Mouse (Mus musculus): ENCODE results near the gene Nat8f6.
"Not testable (repeated sequence)": the region's sequence is repeated elsewhere in the genome, so short reads cannot be mapped to it uniquely, and the experiment has no call there.

Nat8f6 gene

DNA sequence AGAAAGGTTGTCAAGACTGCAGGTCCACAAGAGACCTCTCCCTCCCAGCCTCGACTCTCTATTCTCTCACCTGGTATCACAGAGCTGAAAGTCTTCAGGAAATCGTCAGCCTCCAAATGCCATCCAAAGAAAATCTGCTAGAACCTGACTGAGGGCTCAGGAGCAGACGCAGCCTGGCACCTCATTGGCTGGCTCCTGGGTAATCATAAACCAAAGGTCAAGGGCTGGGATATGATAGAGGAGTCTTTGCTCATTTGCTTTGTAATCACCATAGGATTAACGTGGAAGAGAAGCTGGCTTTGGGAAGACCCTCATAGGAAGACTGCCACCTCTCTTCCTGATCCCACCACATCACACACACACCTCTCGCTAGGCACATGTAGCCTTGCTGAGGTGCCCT lies at the start of gene Nat8f6, which contains the start of gene Nat8f5:
Nat8f6 (minus strand) TSS at position 118 of the 400 bp plus-strand sequence.
Nat8f5 (minus strand) TSS at position 136 of the 400 bp plus-strand sequence.
- DNase-seq (ENCODE audit: extremely low spot score): no peak

DNA sequence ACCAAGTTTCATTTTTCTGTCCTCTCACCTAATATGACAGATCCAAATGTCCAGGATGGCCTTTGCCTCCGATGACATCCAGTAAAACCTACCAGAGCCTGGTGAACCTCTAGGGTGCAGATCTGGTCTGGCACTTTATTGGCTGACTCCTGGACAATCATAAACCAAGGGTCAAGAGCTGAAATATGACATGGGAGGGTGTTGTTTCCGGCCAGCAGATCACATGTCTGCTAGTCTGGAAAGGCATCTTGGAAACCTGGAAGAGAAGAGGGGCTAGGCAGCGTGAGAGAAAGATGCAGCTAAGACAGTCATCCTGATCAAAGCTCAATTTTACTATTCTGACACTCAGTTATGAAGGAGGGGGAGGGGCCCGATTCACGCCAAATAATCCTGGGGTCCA lies 48.3 kb upstream of the Nat8f6 start, which contains the start of gene Nat8f2:
Nat8f2 (minus strand) TSS at position 153 of the 400 bp plus-strand sequence.
- DNase-seq (ENCODE audit: extremely low spot score): not testable (repeated sequence)

DNA sequence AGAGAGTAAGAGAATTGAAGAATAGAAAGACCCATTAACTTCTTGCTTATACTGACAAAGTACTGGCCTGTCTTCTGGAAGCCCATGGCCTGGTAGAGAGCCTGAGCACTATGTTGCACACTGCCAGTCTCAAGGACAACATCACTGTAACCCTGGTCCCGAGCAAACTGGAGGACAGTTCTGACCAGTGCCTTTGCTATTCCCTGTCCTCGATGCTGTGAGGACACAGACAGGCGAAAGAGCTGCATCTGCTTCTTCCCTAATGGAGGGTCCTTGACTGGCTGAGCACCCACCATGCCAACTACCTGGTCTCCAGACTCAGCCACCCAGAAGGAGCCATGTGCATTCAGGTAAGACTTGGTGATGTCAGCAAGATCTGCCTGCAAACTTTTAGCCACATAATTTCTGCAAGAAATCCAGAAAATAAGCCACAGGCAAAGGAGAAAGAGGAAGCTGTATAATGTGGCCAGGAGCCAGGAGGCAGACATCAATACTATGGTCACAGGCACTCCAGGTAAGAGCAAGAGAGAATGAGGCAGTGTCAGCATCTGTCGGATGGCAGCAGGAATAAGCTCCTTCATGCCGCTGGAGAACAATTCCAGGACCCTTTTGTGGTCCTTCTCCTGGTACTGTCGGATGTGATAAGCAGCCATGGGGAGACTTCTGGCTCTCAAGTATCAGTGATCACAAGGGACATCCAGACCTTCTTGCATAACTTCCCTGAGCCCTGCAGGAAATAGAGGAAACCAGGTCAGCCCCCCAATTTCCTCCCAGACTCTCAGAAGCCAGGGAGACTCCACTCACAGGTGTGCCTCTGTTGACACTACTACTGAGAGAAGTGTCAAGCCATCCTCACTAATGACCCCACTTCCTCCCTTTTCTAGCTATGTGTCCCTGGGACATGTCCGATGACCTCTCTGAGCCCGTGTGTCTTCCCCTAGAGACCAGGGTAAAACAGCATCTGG lies 47.3 kb upstream of the Nat8f6 start:
- DNase-seq (ENCODE audit: extremely low spot score): no peak

DNA sequence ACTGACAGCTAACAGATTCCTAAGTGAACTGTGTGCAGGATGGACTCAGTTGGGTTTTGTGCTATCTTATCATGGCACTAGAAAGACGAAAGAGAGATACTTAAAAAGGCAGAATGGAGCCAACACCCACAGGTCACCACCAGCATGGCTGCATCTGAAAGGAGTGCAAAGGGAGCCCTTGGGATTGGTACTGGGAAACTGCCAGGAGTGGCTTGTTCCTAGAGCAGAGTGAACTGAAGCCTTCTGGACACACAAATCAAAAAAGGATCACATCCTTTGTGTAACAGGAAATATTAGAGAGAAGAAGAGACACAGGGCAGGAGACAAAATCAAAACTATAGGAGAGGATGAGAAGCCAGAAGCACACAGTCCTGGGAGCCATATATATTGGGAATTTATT lies 46.2 kb upstream of the Nat8f6 start:
- not testable (repeated sequence) for DNase-seq (ENCODE audit: extremely low spot score)

DNA sequence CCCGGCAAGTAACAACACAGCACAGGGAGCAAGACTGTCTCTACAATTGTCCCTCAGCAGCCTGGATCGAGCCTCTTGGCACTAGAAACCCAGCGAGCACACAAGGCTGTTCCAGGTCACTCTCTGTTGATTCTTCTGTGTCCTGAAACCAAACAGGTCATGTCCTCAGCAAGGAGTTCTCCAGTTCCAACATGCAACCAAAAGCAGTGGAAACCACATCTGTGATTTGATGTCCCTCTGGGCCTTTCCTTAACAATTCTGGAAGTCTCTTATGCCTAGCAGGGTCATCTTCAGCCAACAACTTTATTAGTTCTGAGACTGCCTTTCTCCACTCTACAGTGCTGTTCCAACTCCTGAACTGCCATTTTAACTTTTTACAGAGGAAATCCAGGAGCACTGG lies 45.4 kb upstream of the Nat8f6 start:
- not testable (repeated sequence) for DNase-seq (ENCODE audit: extremely low spot score)

DNA sequence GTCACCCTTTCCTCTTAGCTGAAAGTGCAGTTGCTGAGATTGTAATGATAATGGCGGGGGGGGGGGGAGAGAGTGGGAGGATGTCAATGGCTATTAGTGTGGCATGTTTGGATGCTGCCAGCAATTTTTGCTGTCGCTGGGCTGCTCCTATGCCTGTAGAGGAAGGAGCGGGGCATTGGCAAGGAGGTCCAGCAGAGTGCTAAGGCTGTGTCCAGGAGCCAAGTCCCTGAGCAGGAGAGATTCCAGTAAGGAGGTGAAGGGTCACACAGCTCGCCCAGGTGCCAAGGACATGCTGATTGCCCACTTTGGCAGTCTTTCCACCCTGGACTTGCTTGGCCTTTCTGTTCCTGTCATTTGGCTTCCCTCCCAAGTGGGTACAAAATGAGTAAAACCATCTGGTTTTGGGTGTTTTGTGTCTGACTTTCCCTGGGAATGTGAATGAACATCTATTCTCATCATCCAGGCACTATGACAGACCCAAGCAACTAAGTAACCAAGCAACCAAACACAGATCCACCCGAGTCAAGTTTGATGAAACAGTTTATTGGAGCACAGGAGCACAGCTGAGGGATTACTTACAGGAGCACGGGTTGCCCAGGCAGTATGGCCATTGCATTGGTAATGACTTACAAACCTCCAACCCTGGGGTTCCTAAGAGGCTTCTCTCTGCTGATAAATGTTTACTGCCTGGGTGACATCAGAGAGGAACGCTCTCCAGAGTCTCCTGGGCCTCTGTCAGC lies 44.3 kb upstream of the Nat8f6 start:
- DNase-seq (ENCODE audit: extremely low spot score): not testable (repeated sequence)

DNA sequence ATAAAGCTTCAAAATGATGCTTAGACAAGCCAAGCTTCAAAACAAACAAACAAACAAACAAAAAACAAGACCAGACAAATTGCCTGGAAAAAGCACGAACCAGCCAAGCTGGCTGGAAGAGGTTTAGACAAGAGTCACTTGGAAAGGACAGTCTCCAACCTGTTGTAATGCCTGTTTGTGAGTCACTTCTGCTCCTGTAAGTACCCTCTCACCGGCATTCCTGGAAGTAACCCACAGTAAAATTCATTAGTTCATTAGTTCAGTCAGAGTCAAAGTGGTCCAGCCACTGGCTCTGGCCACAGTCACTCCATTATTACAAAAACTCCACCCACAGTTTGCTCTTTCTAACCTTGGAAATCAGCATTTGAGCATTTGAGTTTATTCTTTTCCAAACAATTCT lies 43.1 kb upstream of the Nat8f6 start:
- no peak for DNase-seq (ENCODE audit: extremely low spot score)

DNA sequence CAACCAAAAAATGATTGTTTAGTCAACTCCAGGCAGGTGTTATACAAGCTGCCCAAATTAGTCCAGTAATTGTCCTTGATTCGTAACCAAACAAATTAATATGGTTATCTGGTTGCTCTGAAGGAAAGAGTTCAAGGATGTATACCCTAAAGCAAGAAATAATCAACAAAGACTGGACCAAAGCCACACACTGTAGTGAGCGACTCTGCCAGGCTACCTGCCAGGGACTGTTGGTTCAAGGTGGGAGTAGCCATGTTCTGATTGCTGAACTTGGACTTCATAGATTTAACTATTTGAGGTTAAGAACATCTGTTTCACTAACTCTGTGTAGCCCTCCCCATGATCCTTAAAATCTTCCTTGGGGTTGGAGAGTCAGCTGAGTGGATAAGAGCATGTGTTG lies 42.4 kb upstream of the Nat8f6 start:
- no peak for DNase-seq (ENCODE audit: extremely low spot score)

DNA sequence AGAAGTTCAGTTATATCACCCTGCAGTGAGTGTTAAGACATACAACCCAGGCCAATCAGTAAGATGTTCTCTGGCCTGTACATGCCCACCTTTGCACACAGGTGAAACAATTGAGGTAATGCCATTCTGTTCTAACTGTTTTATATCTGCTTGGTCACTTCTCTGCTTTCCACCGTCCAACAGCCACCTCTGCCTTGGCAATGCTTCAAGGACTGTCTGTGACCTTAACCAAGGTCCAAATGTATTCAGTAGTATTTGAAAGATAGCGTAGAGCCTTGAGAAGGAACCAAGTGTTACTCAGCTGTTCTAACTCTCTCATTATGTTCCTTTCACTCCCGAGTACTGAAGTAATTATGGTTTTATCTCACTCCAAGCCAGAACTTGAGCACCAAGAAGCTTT lies 41.8 kb upstream of the Nat8f6 start:
- no peak for DNase-seq (ENCODE audit: extremely low spot score)

DNA sequence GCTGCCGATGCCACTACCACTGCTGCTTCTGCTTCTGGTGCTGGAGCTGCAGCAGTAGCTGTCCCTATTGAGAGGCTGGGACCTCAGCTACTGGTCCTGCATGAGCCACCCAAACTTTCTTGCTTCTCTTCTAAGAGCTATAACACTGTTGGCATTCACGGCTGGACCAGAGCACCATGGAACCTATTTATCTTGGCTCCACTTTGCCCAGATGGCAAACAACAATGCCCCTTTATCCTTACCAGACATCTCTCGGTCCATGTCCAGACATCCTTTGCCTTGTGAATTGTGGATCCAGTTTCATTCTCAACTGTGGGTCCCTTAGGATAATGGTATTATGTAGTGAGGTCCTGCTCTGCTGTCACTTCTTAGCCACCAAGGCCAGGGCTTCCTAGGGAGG lies 40.5 kb upstream of the Nat8f6 start:
- no peak for DNase-seq (ENCODE audit: extremely low spot score)

DNA sequence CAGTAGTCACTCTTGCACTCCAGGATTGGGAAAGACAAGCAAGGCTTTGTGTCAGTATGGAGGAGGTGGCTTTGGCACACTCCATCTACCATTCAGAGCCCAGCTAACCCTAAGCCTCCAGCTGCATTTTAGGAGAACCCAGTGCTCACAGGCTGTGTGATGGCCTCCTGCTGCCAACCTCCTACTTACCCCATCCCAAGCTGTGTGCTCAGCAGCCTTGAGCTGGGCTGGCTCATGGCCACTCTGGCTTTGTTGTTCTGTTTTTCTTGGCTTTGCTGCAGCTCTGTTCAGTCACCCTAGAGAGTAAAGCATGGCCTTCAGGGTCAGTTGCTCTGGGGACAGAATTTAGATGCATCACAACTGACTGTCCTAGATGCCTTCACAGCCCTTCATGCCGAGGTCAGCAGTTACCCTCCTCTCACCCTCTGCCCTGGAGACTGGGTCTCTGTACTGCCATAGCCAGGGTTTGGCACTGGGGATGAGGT lies 35.5 kb upstream of the Nat8f6 start:
- DNase-seq (ENCODE audit: extremely low spot score): no peak

DNA sequence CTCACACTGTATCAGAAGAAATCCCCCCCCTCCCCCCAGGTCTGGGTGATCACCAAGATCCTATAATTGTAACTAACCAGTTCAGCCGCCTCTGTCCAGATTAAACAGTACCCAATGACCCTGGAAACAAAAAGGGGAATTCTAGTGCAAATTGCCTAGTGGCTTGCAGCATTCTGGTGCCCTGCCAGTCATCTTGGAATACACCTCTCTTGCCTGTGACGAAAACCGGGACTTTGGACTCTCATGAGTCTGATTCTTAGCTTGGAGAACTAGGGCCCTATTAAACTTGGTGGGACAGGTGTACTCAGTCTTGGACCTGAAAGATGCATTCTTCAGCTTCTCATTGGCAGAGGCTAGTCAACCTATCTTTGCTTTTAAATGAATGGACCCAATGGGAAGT lies 32.7 kb upstream of the Nat8f6 start:
- DNase-seq (ENCODE audit: extremely low spot score): no peak

DNA sequence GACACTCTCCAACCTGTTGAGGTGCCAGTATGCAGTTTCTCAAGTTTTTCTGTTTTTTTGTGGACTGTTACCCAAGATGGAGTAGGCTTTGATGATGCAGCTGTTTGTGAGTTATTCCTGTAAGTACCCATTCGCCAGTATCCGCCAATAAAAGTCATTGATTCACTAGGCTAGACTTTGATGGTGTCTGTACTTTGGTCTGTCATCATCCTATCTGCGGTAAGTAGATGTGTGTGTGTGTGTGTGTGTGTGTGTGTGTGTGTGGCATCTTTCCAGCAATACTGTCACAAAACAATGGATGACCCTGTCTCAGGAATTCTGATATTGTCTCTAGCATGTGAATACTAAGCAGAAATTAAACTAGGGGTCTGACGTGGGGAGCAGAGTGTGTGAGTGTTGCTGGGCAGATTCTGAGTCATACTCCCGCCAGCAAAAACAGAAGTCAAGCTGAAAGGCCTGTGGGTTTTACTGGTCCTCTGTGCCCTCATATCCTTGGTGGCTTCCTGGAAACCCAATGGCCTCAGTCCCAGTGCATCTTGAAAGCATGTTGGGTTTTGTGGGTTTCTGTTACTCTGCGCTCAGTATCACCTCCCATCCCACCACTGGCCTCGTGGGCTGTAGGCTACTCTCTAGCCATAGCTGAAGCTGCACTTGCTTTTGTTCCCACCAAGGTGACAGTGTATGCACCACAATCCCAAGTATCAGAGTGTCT lies 30.5 kb upstream of the Nat8f6 start:
- no peak for DNase-seq (ENCODE audit: extremely low spot score)

DNA sequence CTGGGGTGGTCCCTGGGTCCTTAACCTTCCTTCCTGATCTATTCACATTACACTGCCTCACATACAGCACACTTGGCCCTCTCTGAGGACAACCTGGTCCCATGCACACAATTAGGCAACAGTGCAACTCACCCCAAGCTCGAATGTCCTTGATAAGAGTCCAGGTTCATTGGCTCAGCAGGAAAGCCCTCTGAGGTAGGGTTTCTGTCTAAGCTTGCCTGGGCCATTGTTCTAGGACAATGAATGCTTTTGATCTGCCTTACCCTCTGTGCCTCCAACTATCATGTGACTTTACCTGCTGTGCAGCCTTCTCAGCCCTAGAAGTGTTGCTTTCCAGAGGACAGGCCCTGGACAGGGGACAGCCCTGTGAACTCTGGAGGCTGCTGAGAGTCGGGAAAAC lies 28.5 kb upstream of the Nat8f6 start:
- DNase-seq (ENCODE audit: extremely low spot score): no peak

DNA sequence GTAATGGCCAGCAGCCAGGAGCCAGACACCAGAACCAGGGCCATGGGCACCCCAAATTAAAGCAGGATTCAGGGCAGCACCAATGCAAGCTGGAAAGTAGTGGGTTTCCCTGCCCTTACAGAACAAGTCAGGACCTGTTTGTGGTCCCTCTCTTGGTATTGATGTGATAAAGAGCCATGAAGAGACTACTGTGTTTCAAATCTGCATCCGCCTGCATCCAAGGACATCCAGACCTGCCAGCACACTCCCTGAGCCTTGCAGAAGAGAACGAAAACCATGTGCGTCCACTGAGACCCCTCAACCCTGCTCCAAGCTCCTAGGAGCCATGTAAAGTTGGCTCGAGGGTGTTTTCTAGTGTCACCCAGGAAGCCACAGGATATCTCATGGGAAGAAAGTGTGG lies 27.4 kb upstream of the Nat8f6 start:
- no peak for DNase-seq (ENCODE audit: extremely low spot score)

DNA sequence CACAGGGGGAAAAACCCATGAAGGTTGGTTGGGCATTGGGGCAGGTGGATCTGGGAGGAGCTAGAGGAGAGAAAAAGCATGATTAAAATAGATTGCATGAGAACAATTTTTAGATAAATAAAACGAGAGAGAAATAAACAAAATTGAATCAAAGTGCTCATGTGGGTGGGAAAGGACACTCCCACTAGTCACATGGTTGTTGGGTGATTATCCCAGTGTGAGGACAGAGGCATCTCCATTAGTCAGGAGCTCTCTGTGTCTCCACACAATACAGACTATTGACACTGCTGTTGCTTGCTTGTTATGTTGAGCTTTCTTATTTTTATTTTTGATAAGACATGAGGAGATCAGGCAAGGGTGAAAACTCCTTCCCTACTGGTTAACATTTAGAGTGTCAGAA lies 26.2 kb upstream of the Nat8f6 start:
- no peak for DNase-seq (ENCODE audit: extremely low spot score)

DNA sequence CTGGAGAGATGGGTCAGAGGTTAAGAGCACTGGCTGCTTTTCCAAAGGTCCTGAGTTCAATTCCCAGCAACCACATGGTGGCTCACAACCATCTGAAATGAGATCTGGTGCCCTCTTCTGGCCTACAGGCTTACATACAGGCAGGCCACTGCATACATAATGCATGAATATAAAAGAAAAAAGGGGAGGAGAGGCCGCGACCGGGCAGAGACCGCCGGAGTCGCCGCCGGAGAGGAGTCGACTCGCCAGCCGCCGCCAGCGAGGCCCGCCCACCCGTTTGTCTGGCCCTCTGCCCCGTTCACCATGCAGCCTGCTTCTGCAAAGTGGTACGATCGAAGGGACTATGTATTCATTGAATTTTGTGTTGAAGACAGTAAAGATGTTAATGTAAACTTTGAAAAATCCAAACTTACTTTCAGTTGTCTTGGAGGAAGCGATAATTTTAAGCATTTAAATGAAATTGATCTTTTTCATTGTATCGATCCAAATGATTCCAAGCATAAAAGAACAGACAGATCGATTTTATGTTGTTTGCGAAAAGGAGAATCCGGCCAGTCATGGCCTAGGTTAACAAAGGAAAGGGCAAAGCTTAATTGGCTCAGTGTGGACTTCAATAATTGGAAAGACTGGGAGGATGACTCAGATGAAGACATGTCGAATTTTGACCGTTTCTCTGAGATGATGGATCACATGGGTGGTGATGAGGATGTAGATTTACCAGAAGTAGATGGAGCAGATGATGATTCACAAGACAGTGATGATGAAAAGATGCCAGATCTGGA lies 23.1 kb upstream of the Nat8f6 start:
- DNase-seq (ENCODE audit: extremely low spot score): not testable (repeated sequence)

DNA sequence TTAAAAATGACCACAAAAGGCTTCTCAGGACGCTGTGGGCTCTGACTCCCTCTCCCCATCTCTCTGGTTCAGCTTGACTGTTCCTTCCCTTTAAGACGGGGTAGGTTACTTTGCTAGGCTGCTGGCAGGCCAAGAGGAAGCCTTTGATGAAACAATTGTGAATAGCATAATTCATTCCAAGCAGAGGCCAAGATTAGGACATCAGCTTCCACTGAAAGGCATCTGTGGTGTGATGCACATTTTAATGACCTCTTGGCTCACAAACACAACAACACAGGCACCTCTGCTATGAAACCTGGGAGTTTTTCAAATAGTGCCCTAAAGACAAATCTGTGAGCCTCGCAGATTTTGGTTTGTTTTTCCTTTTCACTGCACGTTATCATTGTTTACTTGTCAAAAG lies 19.2 kb upstream of the Nat8f6 start:
- no peak for DNase-seq (ENCODE audit: extremely low spot score)

DNA sequence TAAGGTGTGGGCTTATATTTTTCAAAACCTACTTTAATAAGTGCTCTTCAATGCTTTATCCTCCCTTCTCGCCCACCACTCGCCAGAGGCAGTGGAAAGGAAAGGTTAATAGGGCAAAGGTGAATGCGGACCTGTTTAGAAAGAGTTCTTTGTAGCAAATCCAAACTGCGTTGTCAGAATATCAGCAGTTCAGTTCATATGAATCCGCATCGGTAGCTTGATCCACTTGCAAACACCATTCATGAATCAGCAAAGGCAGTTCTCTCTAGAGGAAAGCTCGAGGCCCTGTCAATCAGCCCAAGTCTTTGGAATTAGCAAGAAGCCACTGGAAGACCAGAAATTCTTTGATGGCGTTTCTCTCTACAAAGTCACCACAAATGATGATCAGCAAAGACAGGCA lies 17.9 kb upstream of the Nat8f6 start:
- no peak for DNase-seq (ENCODE audit: extremely low spot score)

DNA sequence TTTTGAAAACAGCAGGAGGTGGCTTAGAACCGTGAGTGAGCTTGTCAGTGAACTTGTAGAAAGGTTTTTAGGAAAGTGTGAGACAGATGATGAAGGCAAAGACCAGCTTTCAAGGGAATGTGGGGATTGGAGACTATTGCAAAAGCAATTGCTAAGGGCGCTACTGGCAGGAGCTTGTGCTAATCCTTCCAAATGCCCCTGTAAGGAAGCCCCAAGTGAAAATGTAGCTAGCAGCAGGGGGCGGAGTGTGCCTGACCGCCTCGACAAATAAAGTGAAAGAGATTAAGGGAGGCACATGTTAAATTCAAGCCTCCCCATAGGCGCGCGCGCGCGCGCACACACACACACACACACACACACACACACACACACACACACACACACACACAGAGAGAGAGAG lies 16.6 kb upstream of the Nat8f6 start:
- DNase-seq (ENCODE audit: extremely low spot score): peak; percentile 42

DNA sequence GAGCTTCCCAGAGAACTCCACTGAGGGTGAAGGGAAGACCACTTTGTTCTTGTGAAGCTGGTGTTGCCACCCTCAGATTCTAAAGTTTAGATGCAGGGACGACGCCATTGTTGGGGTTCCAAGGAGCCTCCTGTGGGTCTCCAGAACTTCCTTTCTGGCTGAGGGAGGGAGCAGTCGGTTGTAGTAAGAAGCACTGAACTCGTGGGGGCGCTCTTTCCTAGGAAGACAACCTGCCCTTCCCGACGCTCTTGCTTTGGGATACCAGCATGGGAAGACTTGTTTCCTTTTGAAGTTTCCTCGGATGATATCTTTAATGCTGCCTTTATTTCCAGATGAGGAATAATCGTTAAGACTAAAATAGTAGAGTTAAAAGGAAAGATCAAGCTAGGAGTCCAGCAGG lies 16.1 kb upstream of the Nat8f6 start:
- not testable (repeated sequence) for DNase-seq (ENCODE audit: extremely low spot score)
